Comparison of ENCODE assay signal across 8 mouse cellular contexts in genomic region chr12:64917578-64918471, GRCm38 (mm10). TPM values are rescaled to one million over a fixed set of nuclear protein-coding genes. Genes with fewer than 3 reads are reported as not detected.
DNase-seq lines count a peak whose midpoint lies in the region; ATAC-seq lines count a peak whose summit lies in the region.

Gm527 (plus strand) TSS chr12:64917906.

- no peaks in the 10 kb centered on the region for H3K27me3 ChIP-seq in hindbrain, embryonic 14.5 days (ENCODE audit: control insufficient read depth, insufficient read depth, low read length)

- peaks cover 18% of the 10 kb centered on the region for H3K36me3 ChIP-seq in hindbrain, embryonic 14.5 days (replicated peaks; ENCODE audit: control insufficient read depth, insufficient read depth)

- H3K4me3 ChIP-seq in hindbrain, embryonic 14.5 days (replicated peaks; ENCODE audit: low read length): peak within 1 kb of the TSS; percentile 69

- H3K9me3 ChIP-seq in hindbrain, embryonic 14.5 days (ENCODE audit: control insufficient read depth, low read length): no peaks in the 10 kb centered on the region

- ATAC-seq in hindbrain, embryonic 14.5 days (ENCODE audit: low FRiP score): peak; percentile 100

- peak within 1 kb of the TSS; percentile 85 for H3K4me2 ChIP-seq in hindbrain, embryonic 14.5 days (replicated peaks)

- H3K4me1 ChIP-seq in hindbrain, embryonic 14.5 days (replicated peaks; ENCODE audit: control insufficient read depth, insufficient read depth, low read length): 0 out of 2 replicates have a peak, but pooled peaks cover 3% of the 10 kb centered on the region

- H3K9ac ChIP-seq in hindbrain, embryonic 14.5 days: peak within 1 kb of the TSS; percentile 82

- WGBS in hindbrain, embryonic 14.5 days: under 1% methylated on average over 55 of the region's 93 CpGs

- DNase-seq in R1 (ENCODE audit: low read depth, low spot score): peak; percentile 96
- peak; percentile 95 to 98 for DNase-seq in cerebellum, postnatal 25 days
- peak; percentile 79 to 83 for DNase-seq in frontal cortex, postnatal 25 days (ENCODE audit: low spot score in 2 of 2)
- peak; percentile 95 for DNase-seq in hindbrain, embryonic 14.5 days (ENCODE audit: low spot score)
- peak; percentile 92 to 93 for DNase-seq in layer of hippocampus, postnatal 36 days
- DNase-seq in lung, postnatal 36 days: peak; percentile 99
- DNase-seq in retina, postnatal 1 day: peak; percentile 97
- DNase-seq in urinary bladder, adult 18-20 months (ENCODE audit: low spot score in 2 of 2): peak; percentile 86 to 93

- H3K27ac ChIP-seq in hindbrain, embryonic 14.5 days: peak within 1 kb of the TSS; percentile 81

RNA-seq across cellular contexts. Expression of gene Gm527, which starts in this region (rescaled TPM):
- polyA plus RNA-seq in hindbrain, embryonic 14.5 days (2014; fragmentation: Nextera tagmentation; extraction: Ambion mirVana): 3.7 and 5.3 TPM in 2 replicates
- total RNA-seq in layer of hippocampus, postnatal 36 days (2021): 10 to 100 TPM; 14.2 to 16.8 TPM

Comparison
In these comparisons a context has a peak if more than half of its experiments do, and no peak if none do; other contexts are left out.
1. Peak in every context shown above with its lines: DNase-seq, ATAC-seq, H3K4me3 ChIP-seq and H3K27ac ChIP-seq.